Mouse (Mus musculus) kidney, adult 2 months (tissue): ENCODE measurements around the gene Arpp19. TPM values are rescaled to one million over a fixed set of nuclear protein-coding genes. Genes with fewer than 3 reads are reported as not detected.

Experiments
- DNase-seq: peaks from one replicate; pipeline ENCODE4 v3.0.0; 2021
- H3K27ac ChIP-seq: fragments of 200-500 bp; 2 replicates; pipeline ENCODE4 v1.5.1; 2012; ENCODE audit warnings: low read depth, low read length, control low read depth, inconsistent platforms; ENCODE audit not compliant: insufficient read depth
- H3K27me3 ChIP-seq: fragments of 200-500 bp; replicated peaks from 2 replicates; pipeline ENCODE4 v1.6.1; 2012; ENCODE audit warnings: mild to moderate bottlenecking, moderate library complexity, low read length, inconsistent platforms; ENCODE audit not compliant: control insufficient read depth, insufficient read depth
- H3K36me3 ChIP-seq: fragments of 200-500 bp; 2 replicates; pipeline ENCODE4 v1.6.1; 2012; ENCODE audit warnings: mild to moderate bottlenecking, moderate library complexity, low read length, inconsistent platforms; ENCODE audit not compliant: control insufficient read depth, insufficient read depth
- H3K4me1 ChIP-seq: fragments of 200-500 bp; 2 replicates; pipeline ENCODE4 v1.6.1; 2011; ENCODE audit warnings: low read length; ENCODE audit not compliant: control insufficient read depth, insufficient read depth
- H3K4me3 ChIP-seq: fragments of 200-500 bp; 2 replicates; pipeline ENCODE4 v1.5.1; 2011; ENCODE audit warnings: mild to moderate bottlenecking, low read depth, low read length, control low read depth; ENCODE audit not compliant: insufficient read depth
- CTCF ChIP-seq: fragments of 200-500 bp; conservative IDR thresholded peaks from 2 replicates; pipeline ENCODE4 v1.5.1; 2011; ENCODE audit warnings: low read depth, mild to moderate bottlenecking, control low read depth, low read length, moderate library complexity, mixed read lengths; ENCODE audit not compliant: insufficient read depth, insufficient read length
- POLR2A ChIP-seq: fragments of 200-500 bp; IDR thresholded peaks from one replicate; pipeline ENCODE4 v1.6.1; 2011; ENCODE audit warnings: low read depth, low read length, control low read depth
- WGBS: fragments of 180-500 bp; shearing (Covaris S2); methylation state at CpG from one replicate; pipeline ENCODE4 v1.1.7; 2018; 5-methylcytosine and 5-hydroxymethylcytosine counted together
- polyA plus RNA-seq: library from polyadenylated mRNA; depleted of rRNA; stranded (reverse); fragments of >200 nt; gene quantifications from 2 replicates; pipeline ENCODE4 v1.2.3, GENCODE M21; 2012

Arpp19 gene
- polyA plus RNA-seq, 1 experiment: 24.6 TPM

DNA sequence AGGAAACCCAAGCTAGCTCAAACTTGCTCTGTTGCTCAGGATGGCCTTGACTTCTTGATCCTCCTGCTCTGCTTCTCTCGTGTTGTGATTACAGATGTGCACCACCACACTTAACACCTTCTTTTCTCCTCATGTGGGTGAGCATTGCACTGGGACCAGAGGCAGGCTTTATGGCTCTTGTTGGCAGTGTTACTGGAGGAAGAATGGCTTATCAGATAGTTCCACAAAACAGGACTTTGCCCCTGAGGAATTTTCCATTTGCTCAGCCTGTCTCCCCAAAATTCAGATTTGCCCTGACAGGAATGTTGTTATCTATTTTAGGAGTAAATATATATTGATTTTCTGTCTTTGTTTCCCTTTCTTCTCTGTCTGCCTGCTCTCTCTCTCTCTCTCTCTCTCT lies 2.7 kb upstream of the Arpp19 start:
- H3K27ac ChIP-seq: no peak overlapping the region
- H3K36me3 ChIP-seq: 0 out of 2 replicates have a peak, but pooled peaks cover 3% of the 10 kb centered on the region
- H3K27me3 ChIP-seq: no peaks in the 10 kb centered on the region
- TF ChIP-seq CTCF: no peak
- TF ChIP-seq POLR2A: no peak
- WGBS: 26% methylated on average over 1 of the region's 1 CpGs
- no peak for DNase-seq
- no peak overlapping the region for H3K4me3 ChIP-seq
- H3K4me1 ChIP-seq: peaks cover 11% of the 10 kb centered on the region

- Histone ChIP-seq H3K27ac (no peak overlapping the region), H3K4me3 (no peak overlapping the region), H3K36me3 (0 out of 2 replicates have a peak, but pooled peaks cover 3% of the 10 kb centered on the region), H3K27me3 (no peaks in the 10 kb centered on the region), H3K4me1 (peaks cover 17% of the 10 kb centered on the region)
- TF ChIP-seq POLR2A: no peak
- no peak for TF ChIP-seq CTCF
- 79% methylated on average over 4 of the region's 4 CpGs for WGBS
- no peak for DNase-seq
These were observed 1.5 kb upstream of the Arpp19 start for GRCm38 (mm10) chr9:75035944-75036343.

DNA sequence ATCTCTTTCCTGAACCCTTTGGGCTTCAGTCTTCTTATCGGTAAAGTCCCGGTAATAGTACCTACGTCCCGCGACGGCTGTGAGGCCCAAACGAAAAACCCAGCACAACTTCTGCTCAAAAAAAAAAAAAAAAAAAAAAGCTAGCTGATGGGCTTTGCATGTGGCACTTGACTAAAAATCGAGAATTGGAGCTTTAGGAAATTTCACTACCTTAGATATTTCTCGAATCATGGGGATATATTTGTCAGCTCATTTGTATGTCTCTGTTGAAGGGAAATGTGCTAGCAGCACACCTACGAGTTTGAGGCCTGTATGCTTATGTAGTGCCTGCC lies 909 bp downstream of the Arpp19 start:
- peaks cover 2% of the 10 kb centered on the region; the same call in 1 of the 2 replicates for H3K36me3 ChIP-seq
- H3K4me1 ChIP-seq: peaks cover 24% of the 10 kb centered on the region
- 1% methylated on average over 10 of the region's 10 CpGs for WGBS
- H3K4me3 ChIP-seq: peak overlapping the region; percentile 90
- no peak for DNase-seq
- no peaks in the 10 kb centered on the region for H3K27me3 ChIP-seq
- no peak for TF ChIP-seq POLR2A
- no peak for TF ChIP-seq CTCF
- peak overlapping the region; percentile 51 for H3K27ac ChIP-seq

DNA sequence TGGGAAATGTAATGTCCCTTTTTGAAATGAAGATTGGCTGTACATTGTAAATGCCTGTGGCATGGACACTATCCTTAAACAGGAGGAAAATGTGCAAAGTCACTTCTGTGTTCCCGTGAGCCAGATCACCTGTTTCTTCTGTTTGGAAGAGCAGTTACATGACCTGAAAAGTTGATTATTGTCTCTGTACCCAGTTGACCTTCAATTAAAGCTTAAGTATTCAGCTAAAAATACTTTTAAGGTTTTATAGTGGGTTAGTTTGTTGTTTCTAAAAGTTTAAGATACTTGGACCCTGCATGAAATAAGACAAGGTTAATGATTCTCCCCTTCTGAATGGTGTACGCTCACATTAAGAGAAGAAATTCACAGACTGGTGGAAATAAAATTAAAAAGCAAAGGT lies 3.2 kb downstream of the Arpp19 start:
- H3K27me3 ChIP-seq: no peaks in the 10 kb centered on the region
- peak overlapping the region; percentile 80 for H3K27ac ChIP-seq
- peak; percentile 66 for DNase-seq
- TF ChIP-seq CTCF: no peak
- no peak for TF ChIP-seq POLR2A
- H3K4me3 ChIP-seq: no peak overlapping the region
- H3K36me3 ChIP-seq: peaks cover 2% of the 10 kb centered on the region; the same call in 1 of the 2 replicates
- WGBS: 37% methylated on average over 2 of the region's 2 CpGs
- H3K4me1 ChIP-seq: peaks cover 23% of the 10 kb centered on the region

DNA sequence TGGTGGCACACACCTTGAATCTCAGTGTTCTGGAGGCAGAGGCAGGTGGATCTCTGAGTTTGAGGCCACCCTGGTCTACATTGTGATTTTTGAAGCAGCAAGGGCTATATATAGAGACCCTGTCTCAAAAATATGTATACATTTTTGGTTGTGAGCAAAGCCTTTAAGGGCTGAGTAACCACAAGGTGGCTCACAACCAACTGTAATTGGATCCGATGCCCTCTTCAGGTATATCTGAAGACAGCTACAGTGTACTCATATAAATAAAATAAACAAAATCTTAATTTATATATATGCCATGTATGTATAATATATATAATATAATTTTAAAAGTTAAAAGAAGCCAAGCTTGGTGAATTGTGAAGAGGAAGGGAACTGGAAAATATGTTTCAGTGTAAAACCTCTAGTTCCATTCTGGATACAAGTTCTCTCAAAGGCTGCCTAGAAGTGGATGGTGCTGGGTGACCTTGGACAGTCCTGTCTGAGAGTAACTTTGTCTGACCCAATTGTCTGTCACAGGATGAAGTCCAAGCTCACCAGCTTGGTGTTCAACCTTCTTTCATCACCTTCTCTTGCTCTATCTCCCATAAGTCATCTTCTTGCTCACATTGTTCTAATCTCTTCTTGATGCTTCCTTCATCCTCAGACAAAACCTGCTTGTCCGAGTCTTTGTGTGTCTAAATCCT lies 4.6 kb downstream of the Arpp19 start:
- Histone ChIP-seq H3K36me3 (peaks cover 2% of the 10 kb centered on the region; the same call in 1 of the 2 replicates), H3K4me3 (no peak overlapping the region), H3K4me1 (peaks cover 24% of the 10 kb centered on the region), H3K27me3 (no peaks in the 10 kb centered on the region), H3K27ac (peak overlapping the region; percentile 38)
- WGBS: 72% methylated on average over 2 of the region's 2 CpGs
- TF ChIP-seq POLR2A: no peak
- no peak for TF ChIP-seq CTCF
- no peak for DNase-seq

DNA sequence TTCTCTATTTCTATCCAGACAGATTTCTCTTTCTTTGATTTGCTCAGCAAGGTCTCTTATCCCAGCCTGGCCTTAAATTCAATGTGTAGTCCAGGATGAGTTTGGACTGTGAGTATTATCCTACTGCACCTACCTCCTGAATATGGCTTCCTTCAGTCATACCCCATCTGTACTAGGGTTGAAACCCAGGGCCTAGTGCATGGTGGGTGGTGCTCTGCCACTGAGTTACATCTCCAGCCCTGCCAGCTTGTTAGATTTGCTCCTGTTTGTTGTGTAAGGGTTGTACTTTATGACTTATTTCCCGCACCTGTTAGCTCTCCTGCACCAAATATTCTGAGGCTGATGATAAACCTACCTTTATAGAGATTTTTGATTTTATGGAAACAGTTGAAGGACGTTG lies 5.8 kb downstream of the Arpp19 start:
- 78% methylated on average over 2 of the region's 2 CpGs for WGBS

DNA sequence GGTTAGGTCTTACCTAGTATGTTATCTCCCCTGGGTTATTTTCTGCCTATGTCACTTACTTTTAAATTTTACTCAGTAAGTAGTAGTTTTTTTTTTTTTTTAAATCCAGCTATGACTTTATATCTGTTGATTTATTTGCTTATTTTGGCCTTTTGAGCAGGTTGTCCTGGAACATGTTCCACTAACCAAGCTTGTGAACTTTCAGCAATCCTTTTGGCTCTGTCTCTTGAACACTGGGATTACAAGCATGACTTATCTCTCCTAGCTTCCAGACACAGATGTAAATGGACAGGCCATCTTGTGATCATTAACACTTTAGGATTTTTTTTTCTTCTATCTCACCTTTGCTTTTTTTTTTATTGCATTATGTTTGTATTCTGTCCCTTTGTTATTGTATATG lies 9.7 kb downstream of the Arpp19 start:
- no peaks in the 10 kb centered on the region for H3K27me3 ChIP-seq

More for the DNA sequence above, 5.8 kb downstream of the Arpp19 start:
- no peak for DNase-seq
- Histone ChIP-seq H3K27me3 (no peaks in the 10 kb centered on the region), H3K36me3 (peaks cover 2% of the 10 kb centered on the region; the same call in 1 of the 2 replicates), H3K27ac (no peak overlapping the region), H3K4me1 (peaks cover 24% of the 10 kb centered on the region), H3K4me3 (no peak overlapping the region)
- TF ChIP-seq POLR2A: no peak
- TF ChIP-seq CTCF: no peak

More for the DNA sequence above, 9.7 kb downstream of the Arpp19 start:
- H3K36me3 ChIP-seq: peaks cover 2% of the 10 kb centered on the region; the same call in 1 of the 2 replicates
- no peak for TF ChIP-seq POLR2A
- TF ChIP-seq CTCF: no peak
- H3K4me1 ChIP-seq: peaks cover 13% of the 10 kb centered on the region; the same call in 1 of the 2 replicates
- H3K27ac ChIP-seq: no peak overlapping the region
- no peak for DNase-seq
- no peak overlapping the region for H3K4me3 ChIP-seq
